Mouse (Mus musculus) embryonic facial prominence, embryonic 13.5 days (tissue): Measurements from ENCODE around the gene Aif1. TPM values are rescaled to one million over a fixed set of nuclear protein-coding genes. Genes with fewer than 3 reads are reported as not detected.

Experiments
- ATAC-seq: fragments of 200-750 bp; cut with Nextera tagmentation; 2 replicates; pipeline ENCODE4 v1.8.0; 2017; ENCODE audit warnings: low read depth; ENCODE audit not compliant: insufficient number of reproducible peaks, insufficient read depth, low FRiP score, low TSS enrichment
- H3K27ac ChIP-seq: fragments of 300-500 bp; sonication (generic); 2 replicates; pipeline ENCODE4 v1.5.1; 2015; ENCODE audit warnings: moderate library complexity, mild to moderate bottlenecking, inconsistent platforms
- H3K27me3 ChIP-seq: fragments of 300-500 bp; sonication (generic); 2 replicates; pipeline ENCODE4 v1.6.1; 2015; ENCODE audit warnings: mild to moderate bottlenecking, inconsistent platforms
- H3K36me3 ChIP-seq: fragments of 300-500 bp; sonication (generic); 2 replicates; pipeline ENCODE4 v1.6.1; 2015; ENCODE audit warnings: mild to moderate bottlenecking, inconsistent platforms
- H3K4me1 ChIP-seq: fragments of 300-500 bp; sonication (generic); 2 replicates; pipeline ENCODE4 v1.6.1; 2015; ENCODE audit warnings: inconsistent platforms
- H3K4me2 ChIP-seq: fragments of 300-500 bp; sonication (generic); 2 replicates; pipeline ENCODE4 v1.6.1; 2015; ENCODE audit warnings: moderate library complexity, mild to moderate bottlenecking, inconsistent platforms
- H3K4me3 ChIP-seq: fragments of 300-500 bp; sonication (generic); 2 replicates; pipeline ENCODE4 v1.5.1; 2015; ENCODE audit warnings: mild to moderate bottlenecking, inconsistent platforms
- H3K9ac ChIP-seq: fragments of 300-500 bp; sonication (generic); 2 replicates; pipeline ENCODE4 v1.6.1; 2015; ENCODE audit warnings: mild to moderate bottlenecking, inconsistent platforms
- H3K9me3 ChIP-seq: fragments of 300-500 bp; sonication (generic); 2 replicates; pipeline ENCODE4 v1.6.1; 2016; ENCODE audit warnings: inconsistent platforms
- WGBS: fragments of 180-500 bp; shearing (Covaris S2); methylation state at CpG from one replicate; pipeline ENCODE4 v1.1.7; 2015; ENCODE audit warnings: mixed read lengths; 5-methylcytosine and 5-hydroxymethylcytosine counted together
- polyA plus RNA-seq: library from polyadenylated mRNA; unstranded; fragments of >200 nt; fragmentation: Nextera tagmentation; extraction: Ambion mirVana; gene quantifications from 2 replicates; pipeline ENCODE4 v1.2.1, GENCODE M21; 2015

Gene Aif1
- polyA plus RNA-seq, 1 experiment from 2014 or later = 8.1 TPM

DNA sequence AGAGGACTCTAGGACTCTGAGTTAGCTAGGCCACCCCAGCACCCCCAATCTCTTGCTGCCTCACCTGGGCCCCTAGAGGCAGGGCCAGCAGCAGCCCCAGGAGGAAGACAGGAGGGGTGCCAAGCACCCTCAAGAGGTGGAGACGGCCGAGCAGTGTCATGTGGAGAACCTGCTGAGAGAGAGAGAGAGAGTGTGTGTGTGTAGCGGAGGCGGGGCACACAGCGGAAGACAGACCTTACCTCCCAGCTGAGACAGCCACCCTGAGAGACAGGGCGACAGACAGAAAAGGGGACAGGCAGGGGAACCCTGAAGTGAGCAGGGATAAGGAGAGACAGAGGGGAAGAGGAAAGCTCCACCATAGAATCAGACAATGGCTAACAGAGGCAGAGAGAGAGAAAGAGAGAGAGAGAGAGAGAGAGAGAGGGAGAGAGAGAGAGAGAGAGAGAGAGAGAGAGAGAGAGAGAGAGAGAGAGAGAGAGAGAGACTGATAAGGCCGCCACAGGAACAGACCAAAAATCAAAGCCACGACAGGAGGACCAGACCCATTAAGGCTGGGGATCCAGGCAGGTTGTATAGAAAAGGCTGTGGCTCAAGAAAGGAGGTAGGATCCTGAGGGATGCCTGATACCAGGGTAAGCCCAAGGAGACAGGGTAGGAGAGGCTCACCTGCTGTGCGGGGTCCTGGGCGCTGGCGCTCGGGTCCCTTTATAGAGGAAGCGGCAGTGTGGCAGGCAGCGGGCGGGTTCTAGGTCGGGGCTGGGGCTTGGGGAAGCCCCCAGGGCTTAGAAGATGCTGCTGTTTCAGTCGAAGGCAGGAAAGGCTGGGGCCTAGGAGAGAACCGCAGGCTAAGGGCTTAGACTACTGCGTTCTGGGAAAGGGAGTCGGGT is 28.9 kb upstream of the Aif1 start, which contains the start of gene Lta:
Gene Lta, minus strand, starts transcription at position 858 of the 886 bp plus-strand sequence.
- WGBS = 21% methylated on average over 20 of the region's 20 CpGs

DNA sequence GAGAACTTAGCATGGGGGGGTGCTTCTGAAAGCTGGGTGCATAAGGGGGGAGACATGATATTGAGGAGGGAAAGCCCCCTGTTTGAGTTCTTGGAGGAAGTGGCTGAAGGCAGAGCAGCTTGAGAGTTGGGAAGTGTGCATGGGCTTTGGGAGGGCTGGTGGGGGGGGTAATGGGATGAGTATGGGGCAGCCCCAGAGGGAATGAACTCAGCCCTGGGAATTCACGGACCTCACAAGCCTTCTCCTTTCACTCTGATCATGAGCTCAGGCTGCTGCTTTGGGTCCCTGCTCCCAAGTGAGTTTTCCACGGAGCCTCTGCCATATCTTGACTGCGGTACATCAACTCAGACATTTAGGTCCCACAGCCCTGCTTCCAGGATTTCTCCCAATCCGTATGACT is 26.6 kb upstream of the Aif1 start:
- H3K4me1 ChIP-seq = no peaks in the 10 kb centered on the region; the same call in 1 of the 2 replicates
- no peak overlapping the region for H3K27ac ChIP-seq
- no peak for ATAC-seq
- 78% methylated on average over 4 of the region's 4 CpGs for WGBS
- H3K4me3 ChIP-seq = no peak overlapping the region
- H3K9ac ChIP-seq = no peak overlapping the region
- H3K36me3 ChIP-seq = no peaks in the 10 kb centered on the region
- no peaks in the 10 kb centered on the region for H3K9me3 ChIP-seq
- H3K4me2 ChIP-seq = no peak overlapping the region
- peaks cover 76% of the 10 kb centered on the region for H3K27me3 ChIP-seq

More for the DNA sequence above, 28.9 kb upstream of the Aif1 start, which contains the start of gene Lta:
- Histone ChIP-seq H3K4me2 (no peak within 1 kb of the TSS), H3K27me3 (peaks cover 58% of the 10 kb centered on the region), H3K4me1 (no peaks in the 10 kb centered on the region; the same call in 1 of the 2 replicates), H3K9ac (0 out of 2 replicates have a peak within 1 kb of the TSS, but pooled peaks have one; percentile 16), H3K9me3 (no peaks in the 10 kb centered on the region), H3K4me3 (no peak within 1 kb of the TSS), H3K27ac (no peak within 1 kb of the TSS), H3K36me3 (no peaks in the 10 kb centered on the region)
- ATAC-seq = no peak

GRCm38 (mm10) chr17:35201787-35202186 is 25.9 kb upstream of the Aif1 start, which contains the start of gene Tnf:
Gene Tnf, minus strand, starts transcription at chr17:35202007.
- WGBS = 32% methylated on average over 13 of the region's 13 CpGs
- Histone ChIP-seq H3K9me3 (no peaks in the 10 kb centered on the region), H3K4me1 (no peaks in the 10 kb centered on the region; the same call in 1 of the 2 replicates), H3K36me3 (no peaks in the 10 kb centered on the region), H3K9ac (no peak within 1 kb of the TSS), H3K4me2 (no peak within 1 kb of the TSS), H3K27me3 (peaks cover 81% of the 10 kb centered on the region), H3K27ac (no peak within 1 kb of the TSS), H3K4me3 (no peak within 1 kb of the TSS)
- ATAC-seq = no peak

DNA sequence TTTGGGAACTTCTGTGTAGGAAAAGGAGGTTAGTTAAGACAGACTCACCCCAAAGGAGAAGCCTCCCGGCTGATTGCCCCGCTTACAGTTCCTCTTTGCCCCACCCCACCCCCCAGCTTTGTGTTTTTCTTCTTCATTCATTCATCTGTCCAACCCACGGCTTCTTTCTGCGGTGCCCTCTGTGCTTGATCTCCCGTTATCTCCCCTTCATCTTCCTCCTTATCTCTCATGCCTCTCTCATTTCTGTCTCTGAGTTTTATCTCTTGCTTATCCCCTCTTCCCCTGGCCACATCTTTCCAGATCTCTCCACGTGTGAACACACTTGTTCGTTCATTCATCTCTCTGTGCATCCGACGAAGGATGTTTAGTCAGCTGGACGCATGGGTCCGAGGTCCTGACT is 25.3 kb upstream of the Aif1 start:
- Histone ChIP-seq H3K4me2 (no peak overlapping the region), H3K27ac (no peak overlapping the region), H3K9me3 (no peaks in the 10 kb centered on the region), H3K36me3 (no peaks in the 10 kb centered on the region), H3K27me3 (peaks cover 88% of the 10 kb centered on the region), H3K9ac (no peak overlapping the region), H3K4me1 (peaks cover 1% of the 10 kb centered on the region), H3K4me3 (no peak overlapping the region)
- 76% methylated on average over 11 of the region's 11 CpGs for WGBS
- no peak for ATAC-seq

DNA sequence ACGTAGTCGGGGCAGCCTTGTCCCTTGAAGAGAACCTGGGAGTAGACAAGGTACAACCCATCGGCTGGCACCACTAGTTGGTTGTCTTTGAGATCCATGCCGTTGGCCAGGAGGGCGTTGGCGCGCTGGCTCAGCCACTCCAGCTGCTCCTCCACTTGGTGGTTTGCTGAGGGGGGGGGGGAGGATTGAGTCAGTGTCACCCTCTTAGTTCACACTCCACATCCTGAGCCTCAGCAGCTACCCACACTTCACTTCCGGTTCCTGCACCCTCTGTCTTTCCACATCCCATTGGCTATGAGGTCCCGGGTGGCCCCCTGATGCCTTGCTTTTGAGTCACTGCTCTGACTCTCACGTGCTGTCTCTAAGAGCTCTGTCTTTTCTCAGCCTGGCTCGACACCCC is 24.5 kb upstream of the Aif1 start:
- peaks cover 94% of the 10 kb centered on the region for H3K27me3 ChIP-seq
- H3K9me3 ChIP-seq = no peaks in the 10 kb centered on the region
- no peak overlapping the region for H3K4me3 ChIP-seq
- no peak overlapping the region for H3K27ac ChIP-seq
- peaks cover 9% of the 10 kb centered on the region for H3K4me1 ChIP-seq
- H3K36me3 ChIP-seq = no peaks in the 10 kb centered on the region
- no peak overlapping the region for H3K9ac ChIP-seq
- 82% methylated on average over 11 of the region's 11 CpGs for WGBS
- no peak overlapping the region for H3K4me2 ChIP-seq
- no peak for ATAC-seq

GRCm38 (mm10) chr17:35198946-35199345 is 23.1 kb upstream of the Aif1 start:
- no peak for ATAC-seq
- Histone ChIP-seq H3K9me3 (no peaks in the 10 kb centered on the region), H3K4me2 (no peak overlapping the region), H3K27me3 (peaks cover 94% of the 10 kb centered on the region), H3K9ac (no peak overlapping the region), H3K4me3 (no peak overlapping the region), H3K36me3 (no peaks in the 10 kb centered on the region), H3K27ac (no peak overlapping the region), H3K4me1 (peaks cover 14% of the 10 kb centered on the region)
- WGBS = 11% methylated on average over 8 of the region's 8 CpGs

DNA sequence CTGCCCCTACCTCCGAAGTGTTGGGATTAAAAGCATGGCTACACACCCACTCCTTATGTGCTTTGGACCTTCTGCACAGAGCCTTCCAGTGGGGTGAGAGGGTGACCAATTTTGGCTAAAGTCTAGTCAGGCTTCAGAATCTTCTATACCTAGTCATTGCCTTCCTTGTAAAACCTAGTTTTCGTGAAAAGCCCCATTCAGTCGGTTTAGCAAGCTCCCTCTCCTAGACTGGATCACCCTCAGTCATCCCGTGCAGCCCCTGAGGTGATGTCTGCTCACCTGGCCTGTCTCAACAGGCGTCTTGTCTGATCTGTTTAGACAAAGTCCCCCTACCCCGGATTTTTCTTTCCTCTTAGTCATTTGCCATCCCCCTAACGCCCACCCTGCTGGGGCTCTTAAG is 22.2 kb upstream of the Aif1 start:
- Histone ChIP-seq H3K27ac (no peak overlapping the region), H3K27me3 (peaks cover 93% of the 10 kb centered on the region), H3K36me3 (no peaks in the 10 kb centered on the region), H3K4me1 (peaks cover 14% of the 10 kb centered on the region), H3K9ac (no peak overlapping the region), H3K4me2 (no peak overlapping the region), H3K4me3 (no peak overlapping the region), H3K9me3 (no peaks in the 10 kb centered on the region)
- ATAC-seq = no peak
- 48% methylated on average over 7 of the region's 7 CpGs for WGBS

- H3K4me2 ChIP-seq = no peak overlapping the region
- no peak overlapping the region for H3K9ac ChIP-seq
- ATAC-seq = no peak
- no peak overlapping the region for H3K4me3 ChIP-seq
- H3K9me3 ChIP-seq = no peaks in the 10 kb centered on the region
- H3K4me1 ChIP-seq = peaks cover 14% of the 10 kb centered on the region
- H3K36me3 ChIP-seq = no peaks in the 10 kb centered on the region
- H3K27me3 ChIP-seq = peaks cover 84% of the 10 kb centered on the region
- WGBS = 31% methylated on average over 5 of the region's 6 CpGs
- H3K27ac ChIP-seq = no peak overlapping the region
Measured at GRCm38 (mm10) chr17:35197126-35197525, 21.3 kb upstream of the Aif1 start.

DNA sequence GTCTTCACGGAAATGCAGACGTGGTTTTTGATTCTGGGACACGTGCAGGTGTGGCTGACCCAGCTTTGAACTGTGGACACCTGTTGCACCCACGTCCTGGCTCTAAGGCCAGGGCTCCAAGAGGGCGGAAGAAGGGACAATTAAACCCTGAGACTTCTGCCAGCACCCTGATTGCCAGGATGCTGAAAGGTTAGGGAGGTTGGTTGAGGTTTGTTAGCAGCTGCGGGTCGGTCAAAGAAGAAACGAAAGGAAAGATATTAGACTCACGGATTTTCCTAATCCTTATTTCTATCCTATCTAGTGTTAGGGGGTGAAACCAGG is 20.4 kb upstream of the Aif1 start:
- H3K4me3 ChIP-seq = peak overlapping the region; percentile 49
- ATAC-seq = no peak
- peaks cover 14% of the 10 kb centered on the region; the same call in 1 of the 2 replicates for H3K4me1 ChIP-seq
- no peaks in the 10 kb centered on the region for H3K36me3 ChIP-seq
- H3K27ac ChIP-seq = no peak overlapping the region
- 29% methylated on average over 9 of the region's 9 CpGs for WGBS
- no peaks in the 10 kb centered on the region for H3K9me3 ChIP-seq
- H3K4me2 ChIP-seq = peak overlapping the region; percentile 77
- H3K9ac ChIP-seq = no peak overlapping the region; the same call in 1 of the 2 replicates
- peaks cover 76% of the 10 kb centered on the region for H3K27me3 ChIP-seq

GRCm38 (mm10) chr17:35195631-35196320 is 19.9 kb upstream of the Aif1 start:
- Histone ChIP-seq H3K9me3 (no peaks in the 10 kb centered on the region), H3K4me3 (peak overlapping the region; percentile 49), H3K9ac (peak overlapping the region; percentile 69), H3K4me2 (peak overlapping the region; percentile 77), H3K27me3 (peaks cover 71% of the 10 kb centered on the region), H3K4me1 (peaks cover 14% of the 10 kb centered on the region; the same call in 1 of the 2 replicates), H3K36me3 (no peaks in the 10 kb centered on the region), H3K27ac (no peak overlapping the region)
- WGBS = 2% methylated on average over 66 of the region's 66 CpGs
- peak; percentile 80 for ATAC-seq

DNA sequence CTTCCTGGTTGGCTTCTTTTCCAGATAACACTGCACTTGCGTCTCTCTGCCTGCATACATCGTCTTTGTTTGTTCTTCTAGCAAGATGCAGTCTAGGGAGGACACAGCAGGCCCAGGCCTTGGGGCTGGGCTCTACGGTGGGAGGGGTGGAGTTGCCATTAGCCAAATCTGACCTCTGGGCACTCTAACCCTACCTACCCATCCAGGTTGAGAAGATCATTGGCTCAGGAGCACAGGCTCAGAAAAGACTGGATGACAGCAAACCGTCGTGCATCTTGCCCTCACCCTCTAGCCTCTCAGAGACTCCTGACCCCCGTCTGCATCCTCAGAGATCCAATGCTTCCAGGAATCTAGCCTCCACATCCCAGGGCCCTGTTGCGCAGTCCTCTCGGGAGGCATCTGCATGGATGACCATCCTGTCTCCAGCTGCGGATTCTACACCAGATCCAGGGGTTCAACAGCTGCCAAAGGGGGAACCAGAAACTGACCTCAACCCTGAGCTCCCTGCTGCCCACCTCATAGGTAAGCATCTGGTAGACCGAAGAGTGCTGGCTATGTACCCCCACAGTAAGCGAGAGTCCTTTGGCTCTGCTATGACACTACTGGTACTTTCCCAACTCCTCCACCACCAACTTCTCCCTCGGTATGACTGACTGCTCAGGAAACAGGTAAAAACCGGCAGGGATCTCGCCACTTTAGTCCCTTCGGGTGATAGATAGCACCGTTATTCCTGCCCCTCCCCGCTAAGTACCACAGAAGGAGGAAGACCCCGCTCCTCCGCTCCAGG is 19.2 kb upstream of the Aif1 start:
- H3K27ac ChIP-seq = no peak overlapping the region
- WGBS = 42% methylated on average over 19 of the region's 19 CpGs
- H3K9ac ChIP-seq = peak overlapping the region; percentile 69
- H3K4me1 ChIP-seq = peaks cover 14% of the 10 kb centered on the region; the same call in 1 of the 2 replicates
- peak overlapping the region; percentile 49 for H3K4me3 ChIP-seq
- no peaks in the 10 kb centered on the region for H3K9me3 ChIP-seq
- H3K36me3 ChIP-seq = no peaks in the 10 kb centered on the region
- ATAC-seq = no peak
- H3K27me3 ChIP-seq = peaks cover 63% of the 10 kb centered on the region
- peak overlapping the region; percentile 77 for H3K4me2 ChIP-seq
